Mouse (Mus musculus) urinary bladder, adult 2 months (tissue): ENCODE results near the gene Zyg11a. TPM values are rescaled to one million over a fixed set of nuclear protein-coding genes. Genes with fewer than 3 reads are reported as not detected.
"Not testable (repeated sequence)": the region's sequence is repeated elsewhere in the genome, so short reads cannot be mapped to it uniquely, and the experiment has no call there.

Experiments
- DNase-seq: peaks from one replicate; pipeline ENCODE4 v3.0.0; 2022; ENCODE audit warnings: low spot score
- polyA plus RNA-seq: library from polyadenylated mRNA; depleted of rRNA; stranded (reverse); fragments of >200 nt; gene quantifications from 2 replicates; pipeline ENCODE4 v1.2.3, GENCODE M21; 2012; rRNA removed

The Zyg11a gene
- polyA plus RNA-seq: 0.13 and 0.18 TPM in 2 replicates

DNA sequence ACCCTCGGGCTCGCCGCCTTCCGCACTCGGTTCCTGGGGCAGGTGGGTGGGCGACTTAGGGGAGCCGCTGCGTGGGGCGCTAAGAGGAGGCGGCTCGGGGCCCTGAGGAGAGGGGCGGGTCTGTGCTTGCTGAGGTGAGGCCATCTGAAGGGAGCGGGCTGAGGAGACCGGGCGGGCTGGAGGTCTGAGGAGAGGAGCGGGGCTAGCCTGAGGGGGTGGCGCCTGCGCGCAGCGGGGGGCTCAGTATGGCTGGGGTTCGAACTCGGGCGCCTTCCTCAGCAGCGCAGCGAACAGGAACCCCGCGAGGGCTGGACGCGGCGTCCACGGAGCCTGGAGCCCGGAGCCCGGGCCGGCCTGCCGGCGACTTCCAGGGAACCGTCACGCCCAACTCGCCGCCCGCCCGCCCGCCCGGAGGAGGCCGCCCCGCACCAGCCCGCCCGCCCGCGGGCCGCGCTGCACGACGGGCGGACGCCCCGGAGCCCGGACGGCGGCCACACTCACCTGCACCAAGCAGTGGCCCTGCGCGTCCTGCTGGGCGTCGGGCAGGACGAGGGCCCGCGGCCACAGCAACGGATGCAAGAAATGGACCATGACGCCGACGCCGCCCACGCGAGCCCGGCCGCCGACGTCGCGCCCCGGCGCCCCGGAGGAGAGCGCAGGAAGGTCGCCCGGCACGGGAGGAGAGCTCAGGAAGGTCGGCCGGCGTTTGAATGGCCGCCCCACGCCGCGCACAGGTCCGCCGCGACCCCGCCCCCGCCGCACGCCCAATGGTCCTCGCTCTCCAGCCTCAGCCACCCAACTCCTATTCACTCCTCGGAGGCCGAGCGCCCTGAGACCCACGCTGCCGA lies at the start of gene Zyg11a:
Gene Zyg11a, minus strand, starts transcription at position 717 of the 848 bp plus-strand sequence.
- peak; percentile 24 for DNase-seq

DNA sequence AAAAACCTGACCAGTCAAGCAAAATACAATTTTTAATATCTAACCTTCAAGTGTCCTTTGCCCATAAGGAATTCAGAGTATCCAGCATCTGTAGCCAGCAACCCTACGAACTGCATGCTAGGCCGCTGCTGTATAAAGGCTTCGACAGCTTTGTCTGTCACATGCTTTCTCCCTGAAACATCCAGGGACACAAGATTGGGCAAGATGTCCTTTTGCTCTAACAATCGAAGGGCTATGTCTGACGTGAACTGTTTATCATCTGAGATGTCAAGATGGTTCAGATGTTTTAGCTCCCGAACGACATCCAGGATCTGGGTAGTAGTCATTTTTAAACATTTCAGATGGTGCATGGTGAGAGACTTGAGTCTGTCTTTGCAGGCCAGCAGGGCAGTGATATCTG lies 47.9 kb upstream of the Zyg11a start:
- DNase-seq: no peak

DNA sequence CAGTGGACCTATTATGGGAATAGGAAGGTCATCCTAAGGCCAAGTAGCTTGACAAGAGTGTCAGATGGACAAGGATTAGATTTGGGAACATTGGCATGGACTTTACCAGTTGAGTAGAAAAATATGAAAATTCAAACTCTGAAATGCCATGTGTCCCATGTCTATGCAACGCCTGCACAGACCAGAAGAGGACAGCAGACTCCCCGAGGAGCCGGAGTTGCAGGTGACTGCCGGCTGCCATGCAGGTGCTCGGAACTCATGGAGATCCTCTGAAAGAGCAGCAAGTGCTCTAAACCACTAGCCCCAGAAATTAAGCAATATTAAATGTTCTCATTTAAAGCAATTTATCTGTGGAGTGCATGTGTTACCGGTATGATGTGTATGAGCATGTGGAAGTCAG lies 35.5 kb upstream of the Zyg11a start:
- DNase-seq: no peak

DNA sequence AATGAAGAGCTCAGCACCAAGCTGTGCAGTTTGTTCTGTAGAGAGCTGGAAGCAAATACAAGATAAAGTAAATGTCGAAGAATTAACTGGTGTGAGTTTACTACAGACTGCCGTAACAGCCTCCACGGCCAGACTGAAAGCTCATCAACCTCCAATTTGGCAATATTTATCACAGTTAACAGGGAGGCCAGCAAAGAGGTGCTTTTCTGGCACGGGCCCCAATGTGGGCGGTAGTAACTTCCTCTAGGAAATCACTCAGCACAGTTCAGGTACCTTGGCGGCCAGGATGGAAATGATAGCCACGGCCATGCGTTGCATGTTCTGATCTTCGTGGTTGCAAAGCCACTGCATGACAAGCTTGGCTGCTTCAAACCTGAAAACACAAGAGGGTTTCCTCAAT lies 32.7 kb upstream of the Zyg11a start:
- no peak for DNase-seq

DNA sequence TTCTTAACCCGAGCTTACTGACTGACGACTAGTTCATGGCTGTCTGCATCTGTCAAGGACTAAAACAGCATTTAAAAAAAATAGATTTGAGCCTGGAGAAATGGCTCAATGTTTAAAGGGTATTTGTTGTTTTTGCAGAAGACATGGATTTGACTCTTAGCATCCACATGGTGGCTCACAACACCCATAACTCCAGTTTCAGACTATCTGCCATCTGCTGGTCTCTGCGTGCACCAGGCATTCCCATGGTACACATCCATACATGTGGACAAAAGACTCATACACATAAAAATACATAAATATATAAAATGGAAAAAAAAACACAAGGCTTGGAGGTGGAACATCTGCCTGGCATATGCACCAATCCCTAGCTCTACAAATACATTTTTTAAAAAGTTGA lies 31.5 kb upstream of the Zyg11a start:
- no peak for DNase-seq

DNA sequence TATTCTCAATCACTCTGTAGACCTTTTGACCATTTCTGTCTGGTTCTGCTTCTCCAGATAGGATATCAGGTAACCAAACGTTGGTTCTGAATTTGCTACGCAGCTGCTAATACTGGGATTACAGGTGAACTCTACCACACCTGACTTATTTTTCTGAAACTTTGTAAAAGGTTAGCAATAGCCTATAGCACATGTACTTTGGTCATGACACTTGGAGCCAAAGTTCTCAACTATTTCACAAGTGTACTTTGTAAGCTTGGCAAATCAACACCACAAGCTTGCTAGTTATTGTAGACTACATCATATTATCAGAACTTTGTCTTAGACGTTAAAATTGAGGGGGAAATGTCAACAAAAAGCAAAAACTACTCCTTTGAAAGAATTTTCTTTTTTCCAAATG lies 15.8 kb upstream of the Zyg11a start:
- DNase-seq: no peak

DNA sequence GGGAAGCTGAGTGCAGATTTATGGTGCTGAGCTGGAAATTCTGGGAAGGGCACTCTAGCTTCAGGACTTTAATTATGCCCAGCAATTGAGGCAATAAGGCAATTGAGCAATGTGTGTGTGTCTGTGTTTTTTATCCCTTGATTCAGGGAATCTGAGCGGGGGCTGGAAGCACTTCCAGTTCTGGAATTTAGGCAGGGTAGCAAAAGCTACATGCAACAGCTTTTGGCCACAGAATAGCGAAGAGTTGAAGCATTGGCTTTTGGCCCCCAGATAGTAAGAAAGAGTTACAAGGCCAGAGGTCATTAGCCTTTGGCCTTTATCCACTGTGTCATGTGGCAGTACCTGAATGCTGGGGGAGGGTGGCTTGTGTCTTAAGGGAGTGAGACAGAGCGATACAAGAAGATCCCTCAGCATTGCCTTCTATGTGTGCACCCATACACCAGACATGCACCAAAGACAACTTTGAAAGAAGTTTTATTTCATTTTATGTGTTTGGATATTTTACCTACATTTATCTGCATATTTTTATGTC lies 7.6 kb upstream of the Zyg11a start:
- no peak for DNase-seq

DNA sequence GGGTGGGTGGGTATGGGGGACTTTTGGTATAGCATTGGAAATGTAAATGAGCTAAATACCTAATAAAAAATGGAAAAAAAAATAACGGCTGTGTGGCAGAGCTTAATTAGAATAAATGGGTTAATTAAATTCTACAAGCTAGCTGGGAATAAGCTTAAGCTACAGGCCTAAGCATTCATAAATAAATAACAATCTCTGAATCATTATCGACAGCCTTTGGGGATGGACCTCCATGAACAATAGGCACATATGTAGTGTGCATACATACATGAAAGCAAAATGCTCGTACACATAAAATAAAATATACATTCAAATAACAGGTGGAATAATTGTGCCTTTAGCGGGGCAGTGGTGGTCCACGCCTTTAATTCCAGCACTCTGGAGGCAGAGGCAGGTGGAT lies 4.7 kb upstream of the Zyg11a start:
- no peak for DNase-seq

DNA sequence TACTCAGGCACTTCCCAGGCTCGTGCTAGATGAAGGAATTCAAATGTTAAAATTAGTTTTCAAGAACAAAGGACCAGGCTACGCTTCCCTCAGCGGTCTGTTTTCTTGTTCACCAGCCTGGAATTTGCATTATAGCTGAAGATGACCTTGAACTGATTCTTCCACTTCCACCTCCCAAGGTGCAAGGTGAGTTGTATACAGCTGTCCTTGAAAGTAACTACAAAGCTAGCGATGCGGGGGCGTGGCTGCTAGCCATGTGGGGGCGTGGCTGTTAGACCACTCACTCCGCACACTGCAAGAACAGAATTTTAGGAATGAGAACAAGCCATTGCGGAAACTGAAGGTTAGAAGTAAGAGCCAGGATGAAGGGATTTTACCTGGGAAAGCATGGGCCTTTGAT lies 1.2 kb upstream of the Zyg11a start:
- no peak for DNase-seq

DNA sequence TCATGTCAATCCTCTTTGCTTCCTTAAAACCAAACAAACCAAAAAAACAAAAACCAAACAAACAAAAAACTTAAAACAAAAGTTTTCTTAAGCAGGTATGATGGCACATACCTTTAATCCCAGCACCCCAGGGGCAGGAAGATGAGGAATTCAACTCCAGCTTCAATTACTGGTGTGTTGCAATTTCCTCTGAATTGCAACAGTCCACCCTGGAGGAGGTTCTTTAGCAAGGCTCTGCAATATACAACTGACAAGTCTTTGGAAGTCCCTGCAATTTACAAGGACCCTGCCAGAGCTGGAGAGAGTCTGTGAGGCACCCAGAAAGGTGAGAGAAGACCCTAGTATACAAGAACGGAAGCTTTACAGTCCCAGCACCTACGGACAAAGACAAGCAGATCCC lies 4.8 kb downstream of the Zyg11a start:
- no peak for DNase-seq

DNA sequence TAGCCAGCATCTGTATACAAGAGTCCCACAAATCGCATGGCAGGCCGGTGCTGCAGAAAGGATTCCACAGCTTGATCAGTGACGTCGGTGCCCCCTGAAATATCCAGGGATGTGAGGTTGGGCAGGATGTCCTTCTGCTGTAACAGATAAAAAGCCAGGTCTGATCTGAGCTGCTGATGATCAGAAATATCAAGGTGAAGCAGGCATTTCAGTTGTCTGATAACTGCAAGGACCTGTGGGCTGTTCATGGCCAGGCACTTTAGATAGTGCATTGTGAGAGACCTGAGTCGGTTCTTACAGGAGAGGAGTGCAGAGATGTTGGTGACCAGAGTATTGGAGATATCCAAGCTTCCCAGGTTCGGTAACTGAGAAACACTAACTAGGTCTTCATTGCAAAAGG lies 13.2 kb downstream of the Zyg11a start:
- DNase-seq: no peak

DNA sequence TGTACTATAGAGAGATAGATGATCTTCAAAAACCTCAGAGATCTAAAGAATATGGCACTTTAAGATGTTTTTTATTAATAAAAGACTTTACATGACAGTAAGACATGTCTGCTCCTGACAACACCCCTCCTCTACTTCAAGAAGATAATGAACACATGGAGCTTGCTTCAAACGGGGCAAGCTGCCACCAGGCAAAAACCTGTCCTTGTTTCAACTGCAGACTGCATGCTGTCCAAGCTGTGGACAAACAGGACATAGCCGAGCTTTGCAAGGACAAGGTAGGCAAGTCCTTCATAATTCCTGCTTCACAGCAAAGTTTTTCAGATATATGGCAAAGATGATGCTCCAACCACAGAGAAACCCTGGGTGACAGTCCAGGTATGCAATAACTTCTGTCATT lies 18.6 kb downstream of the Zyg11a start:
- DNase-seq: no peak

DNA sequence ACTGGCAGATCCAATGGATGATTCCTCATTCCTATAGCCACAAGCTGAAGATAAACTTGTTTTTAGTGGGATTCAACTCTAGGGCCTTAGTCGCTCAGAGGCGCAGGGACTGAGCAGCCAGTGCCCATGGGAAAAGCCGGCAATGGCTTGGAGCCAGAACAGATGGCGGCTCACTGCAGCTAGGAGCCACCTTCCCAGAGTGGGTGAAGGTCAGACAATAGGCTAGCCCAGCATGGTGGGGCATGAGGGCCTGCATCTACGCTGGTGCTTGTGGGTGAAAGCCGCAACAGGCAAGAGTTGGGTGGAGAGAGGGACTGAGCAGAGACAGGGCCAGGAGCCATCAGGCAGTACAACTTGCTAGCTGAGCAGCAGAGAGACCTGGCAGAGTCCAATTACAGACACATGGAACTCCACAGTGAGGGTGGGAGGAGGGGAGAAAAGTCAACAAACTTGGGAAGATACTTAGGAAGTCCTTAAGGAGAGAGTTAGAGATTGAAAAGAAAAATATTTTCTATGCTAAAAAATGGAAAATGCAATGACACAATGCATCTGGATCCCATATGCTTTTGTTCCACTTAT lies 21.5 kb downstream of the Zyg11a start:
- no peak for DNase-seq

DNA sequence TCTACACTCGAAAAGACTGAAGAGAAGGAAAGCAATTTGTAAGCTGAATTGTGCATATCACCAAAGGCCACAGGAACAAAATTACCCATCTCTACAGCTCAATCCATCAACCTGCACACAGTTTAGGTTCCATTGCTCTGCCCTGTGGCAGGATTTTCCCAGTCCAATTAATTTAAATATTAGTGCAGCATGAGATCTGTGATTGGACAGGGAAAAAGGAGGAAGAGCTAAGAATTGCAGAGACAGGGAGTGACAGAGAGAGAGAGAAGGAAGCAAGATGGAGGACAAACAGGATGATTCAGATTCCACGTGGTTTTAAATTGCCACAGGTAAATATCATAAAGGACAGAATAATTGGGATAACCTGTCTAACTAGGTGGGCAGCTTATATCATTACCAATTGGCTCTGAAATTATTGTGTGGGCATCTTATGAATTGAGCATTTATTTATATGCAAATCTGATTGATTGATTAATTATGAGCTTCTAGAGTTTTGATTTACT lies 25.0 kb downstream of the Zyg11a start:
- no peak for DNase-seq

DNA sequence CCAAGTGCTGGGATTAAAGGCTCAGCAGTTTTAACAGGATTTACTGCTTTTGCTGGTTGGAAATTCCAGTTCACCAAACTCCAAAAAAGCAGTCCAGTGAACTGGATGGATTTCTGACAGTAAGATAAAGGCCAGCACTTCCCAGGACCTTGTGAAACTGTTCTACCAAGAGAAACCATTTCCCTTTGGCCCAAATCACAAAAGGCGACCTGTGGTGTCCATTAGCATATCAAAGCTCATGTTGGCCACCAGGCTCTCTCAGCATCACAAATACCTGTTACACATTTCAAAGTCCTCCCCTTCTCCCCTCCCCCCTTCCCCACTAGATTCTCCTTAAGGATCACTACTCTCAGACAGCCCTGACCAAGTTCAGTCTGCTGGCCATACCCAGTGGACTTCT lies 35.6 kb downstream of the Zyg11a start:
- no peak for DNase-seq

DNA sequence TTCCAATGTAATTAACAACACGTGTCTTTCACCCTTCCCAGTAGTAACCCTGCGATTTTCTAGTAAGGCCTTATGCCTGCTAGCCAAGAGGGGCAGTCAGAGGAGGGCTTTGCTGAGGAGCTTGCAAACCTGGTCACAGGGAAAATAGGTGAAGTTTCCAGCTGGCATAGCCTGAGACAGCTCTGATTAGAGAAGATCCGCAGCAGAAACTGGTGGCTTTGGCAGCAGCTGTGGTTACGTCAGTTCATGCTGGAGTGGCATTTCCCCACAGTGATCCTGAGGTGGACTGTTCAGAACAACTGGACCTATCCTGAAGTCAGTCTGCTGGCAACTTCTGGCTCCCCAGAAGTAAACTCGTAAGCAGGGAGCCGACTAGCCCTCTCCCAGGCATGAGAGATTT lies 49.8 kb downstream of the Zyg11a start:
- DNase-seq: no peak

DNA sequence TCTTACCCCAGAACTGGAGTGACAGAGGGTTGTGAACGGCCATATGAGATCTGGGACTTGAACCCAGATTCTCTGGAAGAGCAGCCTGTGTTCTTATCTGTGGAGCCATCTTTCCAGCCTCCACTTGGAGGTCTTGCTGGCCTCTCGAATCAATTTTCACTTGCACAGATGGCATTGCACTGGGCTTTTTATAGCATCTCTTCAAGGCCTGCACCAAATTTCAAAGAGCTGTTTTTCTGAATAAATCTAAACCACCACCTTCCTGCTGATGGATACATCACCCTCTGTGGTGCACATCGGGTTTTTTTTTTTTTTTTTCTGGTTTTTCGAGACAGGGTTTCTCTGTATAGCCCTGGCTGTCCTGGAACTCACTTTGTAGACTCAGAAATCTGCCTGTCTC lies 51.0 kb downstream of the Zyg11a start:
- DNase-seq: no peak

DNA sequence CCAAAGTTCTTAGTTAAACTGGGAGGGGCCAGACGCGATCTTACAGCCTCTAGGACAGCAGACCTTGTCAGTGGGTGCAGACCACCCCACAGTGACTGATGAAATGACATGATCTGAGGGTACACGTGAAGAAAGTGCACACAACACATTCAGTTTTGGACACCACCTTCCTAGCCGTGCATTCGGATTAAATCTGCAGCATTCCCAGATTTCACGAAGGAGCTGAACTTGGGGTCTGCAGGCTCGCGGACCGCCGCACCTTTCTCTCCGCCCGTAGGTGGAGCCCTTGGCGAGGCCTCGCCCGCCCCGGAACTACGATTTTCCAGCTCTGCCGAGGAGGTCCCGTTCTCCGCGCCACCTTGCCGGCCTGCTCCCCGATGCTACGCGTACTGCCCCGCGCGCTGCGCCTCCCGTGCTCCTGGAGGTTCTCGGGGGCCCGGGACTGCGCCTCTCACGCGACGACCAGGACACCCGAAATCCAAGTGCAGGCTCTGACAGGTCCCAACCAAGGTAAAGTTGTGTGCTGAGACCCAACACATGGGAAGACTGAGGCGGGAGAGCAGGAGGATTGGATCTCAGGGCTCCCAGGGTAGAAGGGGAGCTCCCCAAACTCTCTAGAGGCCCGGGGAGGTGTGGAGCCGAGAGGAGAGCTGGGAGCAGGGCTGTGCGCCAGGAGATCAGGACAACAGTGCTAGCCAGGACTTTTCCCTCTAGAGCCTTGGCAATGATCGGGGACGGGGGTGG lies 52.5 kb downstream of the Zyg11a start, which contains the start of gene Echdc2:
Gene Echdc2, plus strand, starts transcription at position 286 of the 744 bp plus-strand sequence.
- DNase-seq: peak; percentile 47

DNA sequence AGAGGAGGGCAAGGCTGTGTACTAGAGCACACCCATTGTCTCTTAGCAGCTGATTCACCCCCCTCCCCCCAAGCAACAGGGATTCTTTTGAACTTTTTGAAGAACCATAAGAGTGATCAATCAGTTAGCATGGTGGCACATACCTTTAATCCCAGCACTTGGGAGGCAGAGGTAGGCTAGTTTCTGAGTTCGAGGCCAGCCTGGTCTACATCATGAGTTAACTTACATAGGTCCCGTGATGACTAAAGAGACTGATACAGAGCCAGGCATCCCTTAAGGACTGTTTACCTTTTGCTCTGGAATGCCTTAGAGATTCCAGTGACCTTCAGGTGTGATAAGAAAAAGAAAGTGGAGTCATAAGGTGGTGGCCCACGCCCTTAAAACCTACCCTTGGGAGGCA lies 54.6 kb downstream of the Zyg11a start:
- DNase-seq: no peak

DNA sequence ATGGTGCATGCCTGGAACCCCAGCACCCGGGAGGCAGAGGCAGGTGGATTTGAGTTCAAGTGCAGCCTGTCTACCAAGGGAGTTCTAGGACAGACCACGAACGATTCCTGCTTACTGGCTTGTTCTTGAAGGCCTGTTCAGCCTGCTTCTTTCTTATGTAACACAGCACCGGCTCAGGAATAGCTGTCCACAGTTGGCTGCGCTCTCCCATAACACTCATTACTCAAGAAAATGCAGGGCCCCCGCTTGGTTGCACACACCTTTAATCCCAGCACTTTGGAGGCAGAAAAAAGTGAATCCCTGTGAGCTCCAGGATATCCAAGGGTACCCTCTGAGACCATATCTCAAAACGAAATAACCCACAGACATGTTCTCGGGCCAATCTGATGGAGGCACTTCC lies 55.9 kb downstream of the Zyg11a start:
- DNase-seq: no peak

DNA sequence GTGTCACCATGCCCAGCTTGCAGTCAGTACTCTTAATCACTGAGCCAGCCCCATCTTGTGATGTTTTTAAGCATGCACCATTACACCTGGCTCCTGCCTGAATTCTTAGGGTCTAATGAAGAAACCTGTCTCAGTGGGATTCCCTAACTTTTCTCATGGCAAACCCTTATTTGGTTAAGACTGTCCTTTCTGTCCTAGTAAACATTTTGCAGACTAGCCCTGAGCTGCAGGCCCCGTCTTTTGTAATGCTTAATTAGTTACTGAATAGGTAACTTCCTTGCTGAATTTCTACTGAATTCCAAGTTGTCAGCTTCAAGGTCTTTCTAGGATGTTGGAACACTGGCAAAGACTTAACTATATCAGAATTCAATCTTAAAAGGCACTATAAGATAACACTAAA lies 62.7 kb downstream of the Zyg11a start:
- DNase-seq: not testable (repeated sequence)

DNA sequence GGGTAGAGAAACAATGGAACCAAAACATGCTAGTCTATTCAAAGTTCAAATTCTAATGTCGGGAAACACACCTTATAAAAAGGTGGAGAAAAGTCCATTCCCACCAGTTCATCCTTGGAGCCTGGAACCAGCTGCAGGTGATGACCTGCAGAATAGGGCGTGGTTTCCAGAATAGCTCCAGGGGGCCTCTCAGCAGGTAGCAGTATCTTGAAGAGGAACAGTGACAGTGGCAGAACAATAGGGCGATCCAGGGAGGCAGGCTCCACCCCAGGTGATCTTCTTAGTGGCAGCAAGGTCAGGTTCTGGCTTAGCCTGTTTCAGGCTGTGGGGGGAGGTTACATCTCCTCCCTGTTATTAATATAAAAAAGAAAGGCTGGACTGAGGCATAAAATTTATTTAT lies 72.3 kb downstream of the Zyg11a start:
- DNase-seq: not testable (repeated sequence)
